In genomic region chr9:13306471-13306870, GRCm38 (mm10) we compare ENCODE assay signal across 21 mouse cellular contexts. TPM values are rescaled to one million over a fixed set of nuclear protein-coding genes. Genes with fewer than 3 reads are reported as not detected.
DNase-seq lines count a peak whose midpoint lies in the region; ATAC-seq and TF ChIP-seq lines count a peak whose summit lies in the region.
"Had no signal": no experiment of that assay in that cellular context is flagged by ENCODE, and none has a peak within 500 bp of the region (broad histone marks: within the 10 kb centered on the region; RNA-seq: fewer than 3 reads in every experiment).

No protein-coding gene starts in this region.

- no peaks in the 10 kb centered on the region for H3K27me3 ChIP-seq in hindbrain, postnatal 0 days (ENCODE audit: insufficient read depth, low read length)
- no peaks in the 10 kb centered on the region for H3K27me3 ChIP-seq in hindbrain, embryonic 14.5 days (ENCODE audit: control insufficient read depth, insufficient read depth, low read length)
- no peaks in the 10 kb centered on the region for H3K27me3 ChIP-seq in midbrain, embryonic 11.5 days (ENCODE audit: control insufficient read depth, insufficient read depth, low read length)
- no peaks in the 10 kb centered on the region for H3K27me3 ChIP-seq in midbrain, embryonic 15.5 days (replicated peaks)
- H3K27me3 ChIP-seq in kidney, adult 2 months (replicated peaks; ENCODE audit: control insufficient read depth, insufficient read depth, low read length): no peaks in the 10 kb centered on the region
- H3K27me3 ChIP-seq: CH12.LX; forebrain, embryonic 13.5 days; Patski had no signal

- peaks cover 33% of the 10 kb centered on the region for H3K4me1 ChIP-seq in hindbrain, postnatal 0 days (ENCODE audit: insufficient read depth, low read length)
- peaks cover 58% of the 10 kb centered on the region for H3K4me1 ChIP-seq in hindbrain, embryonic 14.5 days (replicated peaks; ENCODE audit: control insufficient read depth, insufficient read depth, low read length)
- H3K4me1 ChIP-seq in midbrain, embryonic 11.5 days (ENCODE audit: control insufficient read depth, insufficient read depth, low read length): peaks cover 42% of the 10 kb centered on the region
- peaks cover 60% of the 10 kb centered on the region for H3K4me1 ChIP-seq in midbrain, embryonic 15.5 days
- peaks cover 11% of the 10 kb centered on the region for H3K4me1 ChIP-seq in kidney, adult 2 months (ENCODE audit: control insufficient read depth, insufficient read depth, low read length)

- WGBS in hindbrain, postnatal 0 days: 92% methylated on average over 3 of the region's 3 CpGs
- 93% methylated on average over 3 of the region's 3 CpGs for WGBS in hindbrain, embryonic 14.5 days
- WGBS in midbrain, embryonic 11.5 days: 98% methylated on average over 3 of the region's 3 CpGs
- 91% methylated on average over 3 of the region's 3 CpGs for WGBS in midbrain, embryonic 15.5 days
- 97% methylated on average over 3 of the region's 3 CpGs for WGBS in kidney, adult 2 months

- H3K9me3 ChIP-seq in hindbrain, postnatal 0 days (ENCODE audit: low read length): no peaks in the 10 kb centered on the region
- H3K9me3 ChIP-seq in hindbrain, embryonic 14.5 days (ENCODE audit: control insufficient read depth, low read length): no peaks in the 10 kb centered on the region
- no peaks in the 10 kb centered on the region for H3K9me3 ChIP-seq in midbrain, embryonic 11.5 days (ENCODE audit: control insufficient read depth, low read length)
- no peaks in the 10 kb centered on the region for H3K9me3 ChIP-seq in midbrain, embryonic 15.5 days
- H3K9me3 ChIP-seq: forebrain, embryonic 13.5 days had no signal

- DNase-seq in heart, adult 11 months: peak; percentile 62
- no peak for DNase-seq in heart, adult 9 months (ENCODE audit: low spot score in 2 of 2)
- DNase-seq in hindbrain, postnatal 0 days (ENCODE audit: low spot score): no peak
- DNase-seq in hindbrain, embryonic 14.5 days (ENCODE audit: low spot score): no peak
- peak; percentile 49 for DNase-seq in midbrain, embryonic 11.5 days (ENCODE audit: low spot score, missing footprints)
- DNase-seq in kidney, adult 2 months: no peak
- DNase-seq: adrenal gland, adult 2 months; adrenal gland, postnatal 25 days; cerebellum, adult 9-11 months; cerebellum, postnatal 36 days; forebrain, postnatal 0 days; gastrocnemius, postnatal 25 days; heart, adult 18-20 months; heart, postnatal 10 days; kidney, adult 11 months had no signal

- H3K4me3 ChIP-seq in hindbrain, postnatal 0 days (ENCODE audit: low read length): no peak overlapping the region
- no peak overlapping the region for H3K4me3 ChIP-seq in hindbrain, embryonic 14.5 days (replicated peaks; ENCODE audit: low read length)
- no peak overlapping the region for H3K4me3 ChIP-seq in midbrain, embryonic 11.5 days (ENCODE audit: low read depth, low read length)
- H3K4me3 ChIP-seq in midbrain, embryonic 15.5 days: no peak overlapping the region
- H3K4me3 ChIP-seq in kidney, adult 2 months (ENCODE audit: insufficient read depth, low read depth, low read length): no peak overlapping the region
- H3K4me3 ChIP-seq: forebrain, embryonic 13.5 days had no signal

- no peak overlapping the region for H3K9ac ChIP-seq in hindbrain, postnatal 0 days (replicated peaks; ENCODE audit: low read length)
- H3K9ac ChIP-seq in hindbrain, embryonic 14.5 days: no peak overlapping the region
- H3K9ac ChIP-seq in midbrain, embryonic 11.5 days (ENCODE audit: low read length): no peak overlapping the region
- no peak overlapping the region for H3K9ac ChIP-seq in midbrain, embryonic 15.5 days
- H3K9ac ChIP-seq: forebrain, embryonic 13.5 days; forebrain, postnatal 0 days had no signal

- H3K27ac ChIP-seq in hindbrain, postnatal 0 days: 0 out of 2 replicates have a peak overlapping the region, but pooled peaks have one; percentile 45
- H3K27ac ChIP-seq in hindbrain, embryonic 14.5 days: no peak overlapping the region
- H3K27ac ChIP-seq in midbrain, embryonic 11.5 days (ENCODE audit: low read depth, low read length): no peak overlapping the region
- H3K27ac ChIP-seq in midbrain, embryonic 15.5 days: no peak overlapping the region
- H3K27ac ChIP-seq in kidney, adult 2 months (ENCODE audit: insufficient read depth, low read depth, low read length): no peak overlapping the region
- H3K27ac ChIP-seq: forebrain, embryonic 13.5 days had no signal

- no peak for TF ChIP-seq POLR2A in kidney, adult 2 months (IDR thresholded peaks at IDR 0.05; ENCODE audit: low read depth, low read length)

- no peak for ATAC-seq in hindbrain, postnatal 0 days
- no peak for ATAC-seq in hindbrain, embryonic 14.5 days (ENCODE audit: low FRiP score)
- ATAC-seq in midbrain, embryonic 11.5 days (ENCODE audit: low FRiP score): no peak
- ATAC-seq in midbrain, embryonic 15.5 days (replicated peaks): no peak
- ATAC-seq: activated CD4-positive, CD25-positive, alpha-beta regulatory T cell, adult 4 months; forebrain, embryonic 13.5 days; forebrain, postnatal 0 days; hindbrain, embryonic 16.5 days; Patski had no signal

- no peaks in the 10 kb centered on the region for H3K36me3 ChIP-seq in hindbrain, postnatal 0 days (ENCODE audit: insufficient read depth, low read length)
- H3K36me3 ChIP-seq in hindbrain, embryonic 14.5 days (replicated peaks; ENCODE audit: control insufficient read depth, insufficient read depth): no peaks in the 10 kb centered on the region
- no peaks in the 10 kb centered on the region for H3K36me3 ChIP-seq in midbrain, embryonic 11.5 days (ENCODE audit: control insufficient read depth, insufficient read depth, low read length)
- no peaks in the 10 kb centered on the region for H3K36me3 ChIP-seq in midbrain, embryonic 15.5 days (replicated peaks)
- H3K36me3 ChIP-seq in kidney, adult 2 months (ENCODE audit: control insufficient read depth, insufficient read depth, low read length): no peaks in the 10 kb centered on the region

- TF ChIP-seq CTCF in hindbrain, postnatal 0 days (IDR thresholded peaks at IDR 0.05; ENCODE audit: low read depth): no peak
- no peak for TF ChIP-seq CTCF in kidney, adult 2 months (conservative IDR thresholded peaks at IDR 0.05; ENCODE audit: insufficient read depth, insufficient read length, low read depth, low read length)

- no peak overlapping the region for H3K4me2 ChIP-seq in hindbrain, postnatal 0 days (ENCODE audit: low read depth, low read length)
- H3K4me2 ChIP-seq in hindbrain, embryonic 14.5 days (replicated peaks): no peak overlapping the region
- H3K4me2 ChIP-seq in midbrain, embryonic 11.5 days: no peak overlapping the region
- H3K4me2 ChIP-seq in midbrain, embryonic 15.5 days: no peak overlapping the region
- H3K4me2 ChIP-seq: forebrain, embryonic 13.5 days had no signal

RNA-seq across cellular contexts. Expression of gene Maml2, which starts 8.7 kb away (rescaled TPM):
- total RNA-seq in hindbrain, postnatal 0 days (2014; rRNA removed): 11.2 and 11.6 TPM in 2 replicates
- polyA plus RNA-seq in hindbrain, postnatal 0 days (2015; fragmentation: Nextera tagmentation; extraction: Ambion mirVana): 11.4 and 11.6 TPM in 2 replicates
- polyA plus RNA-seq in hindbrain, embryonic 14.5 days (2014; fragmentation: Nextera tagmentation; extraction: Ambion mirVana): 10.8 and 11.6 TPM in 2 replicates
- 10.3 and 10.7 TPM in 2 replicates for polyA plus RNA-seq in midbrain, embryonic 11.5 days (2014; fragmentation: Nextera tagmentation; extraction: Ambion mirVana)
- 10.0 and 11.0 TPM in 2 replicates for polyA plus RNA-seq in midbrain, embryonic 15.5 days (2015; fragmentation: Nextera tagmentation; extraction: Ambion mirVana)
- polyA plus RNA-seq in kidney, adult 2 months (2012; rRNA removed): 4.6 and 4.8 TPM in 2 replicates

RNA-seq across cellular contexts. Expression of gene Ccdc82, which starts 59.7 kb away (rescaled TPM):
- total RNA-seq in hindbrain, postnatal 0 days (2014; rRNA removed): 16.1 and 18.7 TPM in 2 replicates
- polyA plus RNA-seq in hindbrain, postnatal 0 days (2015; fragmentation: Nextera tagmentation; extraction: Ambion mirVana): 11.0 and 11.1 TPM in 2 replicates
- 15.6 and 17.7 TPM in 2 replicates for polyA plus RNA-seq in hindbrain, embryonic 14.5 days (2014; fragmentation: Nextera tagmentation; extraction: Ambion mirVana)
- polyA plus RNA-seq in midbrain, embryonic 11.5 days (2014; fragmentation: Nextera tagmentation; extraction: Ambion mirVana): 12.8 and 16.0 TPM in 2 replicates
- polyA plus RNA-seq in midbrain, embryonic 15.5 days (2015; fragmentation: Nextera tagmentation; extraction: Ambion mirVana): 12.8 and 13.9 TPM in 2 replicates
- 5.8 and 6.7 TPM in 2 replicates for polyA plus RNA-seq in kidney, adult 2 months (2012; rRNA removed)

Comparison
In these comparisons a context has a peak if more than half of its experiments do, and no peak if none do; other contexts are left out.
1. DNase-seq: peak in heart, adult 11 months (single experiment) and midbrain, embryonic 11.5 days (single experiment); none in heart, adult 9 months (0 of 2), hindbrain, postnatal 0 days (single experiment), hindbrain, embryonic 14.5 days (single experiment) and kidney, adult 2 months (single experiment).